Mouse (Mus musculus): ENCODE results near the gene Eif3i.

DNA sequence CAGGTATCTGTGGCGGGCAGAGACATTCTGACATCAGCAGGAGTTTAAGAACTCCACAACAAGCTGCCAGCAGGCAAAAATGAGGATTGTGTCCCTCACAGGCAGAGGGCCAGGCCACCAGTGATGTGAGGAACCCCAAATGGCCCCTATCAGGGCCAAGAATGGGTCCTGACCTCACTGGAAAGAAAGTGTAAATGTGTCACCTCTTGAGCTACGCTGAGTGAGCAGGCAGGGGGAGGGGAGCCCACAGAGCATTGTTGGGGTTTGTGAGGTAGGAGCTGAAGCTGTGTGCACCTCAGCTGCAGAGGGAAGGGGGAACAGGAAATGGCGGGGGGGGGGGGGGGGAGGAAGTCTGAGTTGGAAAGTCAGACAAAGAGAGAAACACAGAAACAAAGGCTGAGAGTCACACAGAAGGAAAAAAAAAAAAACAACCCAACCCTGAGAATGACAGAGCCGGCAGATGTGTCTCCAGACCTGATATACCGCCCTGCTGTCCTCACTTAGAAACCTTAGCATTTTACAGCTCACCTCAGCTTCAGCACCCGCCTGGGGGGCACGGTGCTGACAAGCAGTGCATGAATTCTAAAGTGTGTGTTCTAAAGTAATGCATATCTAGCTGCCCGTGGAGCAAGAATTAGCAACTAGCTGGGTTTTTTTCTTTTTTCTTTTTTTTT lies 25.1 kb downstream of the Eif3i start:
- TF ChIP-seq CTCF (IDR thresholded peaks at IDR 0.05 in 2 of 3, conservative IDR thresholded peaks at IDR 0.05 in 1 of 3; ENCODE audit: control insufficient read depth in 1 of 3, insufficient read depth in 1 of 3, low read depth in 2 of 3, low read length in 3 of 3, poor library complexity in 1 of 3, severe bottlenecking in 1 of 3) (no peak), USF1 (IDR thresholded peaks at IDR 0.05; ENCODE audit: low read depth, low read length) (no peak)
